Mouse (Mus musculus): ENCODE results near the gene Prrc2a.

The Prrc2a gene

DNA sequence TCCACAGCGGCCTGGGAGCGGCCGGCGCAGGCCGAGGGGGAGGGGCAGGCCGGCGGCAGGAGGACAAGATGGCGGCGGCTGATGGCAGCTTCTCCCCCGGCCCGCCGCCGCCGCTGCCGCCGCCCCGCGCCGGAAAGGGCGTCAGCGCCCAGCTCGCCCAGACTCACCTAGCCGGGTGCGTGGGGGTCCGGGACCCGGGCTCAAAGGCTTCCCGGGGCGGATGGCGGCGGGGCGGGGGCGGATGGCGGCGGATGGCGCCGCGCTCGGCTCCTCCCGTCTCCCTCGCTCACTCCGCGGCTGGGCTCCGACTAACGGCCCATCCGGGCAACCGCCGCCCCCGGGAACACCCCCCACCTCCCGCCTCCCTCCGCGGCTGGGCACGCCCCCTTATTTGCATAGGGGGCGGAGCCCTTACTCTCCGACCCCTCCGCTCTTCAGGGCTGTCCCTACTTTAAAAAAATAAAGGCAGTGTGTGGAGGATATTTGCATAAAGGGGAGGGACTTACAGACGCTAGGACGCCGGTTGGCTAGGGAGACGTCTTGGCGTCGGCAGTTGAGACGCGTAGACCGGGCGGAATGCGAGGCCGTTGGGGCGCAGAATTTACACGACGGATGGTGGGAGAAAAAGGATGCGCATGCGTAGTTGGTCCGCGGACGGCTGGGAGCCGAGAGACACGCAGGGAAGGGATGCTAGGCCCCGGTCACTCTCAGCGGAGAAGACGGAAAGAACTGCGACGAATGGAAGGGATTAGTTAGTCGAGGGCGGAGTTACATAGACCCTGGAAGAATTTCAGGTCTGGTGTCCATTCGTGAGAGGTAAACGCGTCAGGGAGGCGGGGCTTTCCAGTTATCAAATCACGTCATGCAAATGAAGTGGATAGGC is at the start of gene Prrc2a:
TSS of gene Prrc2a (minus strand) at position 330 of the 883 bp plus-strand sequence.
- peak; percentile 95 for DNase-seq (ENCODE audit: low spot score)

DNA sequence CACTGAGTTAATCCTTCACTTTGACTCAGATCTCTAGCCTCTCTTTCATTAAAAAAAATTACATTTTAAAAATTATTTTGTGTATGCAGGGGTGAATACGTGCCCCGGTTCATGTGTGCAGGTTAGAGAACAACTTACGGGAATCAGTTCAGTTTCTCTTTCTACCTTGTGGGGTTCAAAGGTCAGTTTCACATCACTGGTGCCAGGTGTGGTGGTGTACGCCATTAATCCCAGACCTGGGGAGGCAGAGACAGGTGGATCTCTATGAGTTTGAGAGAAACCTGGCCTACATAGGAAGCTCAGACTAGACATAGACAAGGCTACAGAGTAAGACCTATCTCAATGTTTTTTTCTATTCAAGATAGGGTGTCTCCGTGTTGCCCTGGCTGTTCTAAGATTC is 48.4 kb upstream of the Prrc2a start:
- no peak for DNase-seq (ENCODE audit: low spot score)

DNA sequence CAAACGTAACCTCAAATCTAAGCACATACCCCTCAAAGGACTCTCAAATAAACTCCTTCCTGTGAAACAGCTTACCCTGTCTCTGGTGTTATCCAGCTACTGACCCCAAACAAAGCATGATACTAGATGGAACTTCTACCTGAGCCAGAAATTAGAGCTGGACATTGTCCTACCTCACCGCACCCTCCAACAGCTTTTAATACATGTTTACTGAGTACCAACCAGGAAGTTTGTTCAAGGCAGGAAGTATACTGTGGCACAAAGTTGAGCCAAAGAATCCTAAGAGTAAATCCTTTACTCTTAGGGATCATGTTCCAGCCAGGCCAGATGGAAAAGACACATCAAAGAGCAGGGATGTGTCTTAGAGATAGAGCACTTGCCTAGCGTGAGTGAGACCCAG is 45.9 kb upstream of the Prrc2a start:
- no peak for DNase-seq (ENCODE audit: low spot score)

GRCm38 (mm10) chr17:35209785-35210535 is 45.3 kb upstream of the Prrc2a start:
- DNase-seq (ENCODE audit: low spot score): no peak

DNA sequence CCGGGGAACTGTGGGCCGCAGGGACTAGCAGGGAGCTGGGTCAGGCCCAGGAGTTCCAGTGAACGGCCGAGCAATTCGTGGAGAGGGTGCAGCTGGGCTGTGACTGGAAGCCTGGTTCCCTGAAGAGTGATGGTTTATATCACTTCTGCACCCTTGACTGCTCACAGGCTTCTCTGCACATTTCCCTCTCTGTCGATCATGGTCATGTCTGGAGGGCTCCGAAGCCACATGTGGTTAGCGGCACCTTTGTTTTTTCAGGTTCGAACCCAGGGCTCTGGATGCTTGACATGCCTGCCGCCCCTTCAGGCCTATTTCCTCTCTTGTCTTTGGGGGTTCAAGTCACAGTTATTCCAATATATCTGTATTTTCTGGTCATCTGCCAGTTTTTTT is 40.7 kb upstream of the Prrc2a start:
- DNase-seq (ENCODE audit: low spot score): no peak

DNA sequence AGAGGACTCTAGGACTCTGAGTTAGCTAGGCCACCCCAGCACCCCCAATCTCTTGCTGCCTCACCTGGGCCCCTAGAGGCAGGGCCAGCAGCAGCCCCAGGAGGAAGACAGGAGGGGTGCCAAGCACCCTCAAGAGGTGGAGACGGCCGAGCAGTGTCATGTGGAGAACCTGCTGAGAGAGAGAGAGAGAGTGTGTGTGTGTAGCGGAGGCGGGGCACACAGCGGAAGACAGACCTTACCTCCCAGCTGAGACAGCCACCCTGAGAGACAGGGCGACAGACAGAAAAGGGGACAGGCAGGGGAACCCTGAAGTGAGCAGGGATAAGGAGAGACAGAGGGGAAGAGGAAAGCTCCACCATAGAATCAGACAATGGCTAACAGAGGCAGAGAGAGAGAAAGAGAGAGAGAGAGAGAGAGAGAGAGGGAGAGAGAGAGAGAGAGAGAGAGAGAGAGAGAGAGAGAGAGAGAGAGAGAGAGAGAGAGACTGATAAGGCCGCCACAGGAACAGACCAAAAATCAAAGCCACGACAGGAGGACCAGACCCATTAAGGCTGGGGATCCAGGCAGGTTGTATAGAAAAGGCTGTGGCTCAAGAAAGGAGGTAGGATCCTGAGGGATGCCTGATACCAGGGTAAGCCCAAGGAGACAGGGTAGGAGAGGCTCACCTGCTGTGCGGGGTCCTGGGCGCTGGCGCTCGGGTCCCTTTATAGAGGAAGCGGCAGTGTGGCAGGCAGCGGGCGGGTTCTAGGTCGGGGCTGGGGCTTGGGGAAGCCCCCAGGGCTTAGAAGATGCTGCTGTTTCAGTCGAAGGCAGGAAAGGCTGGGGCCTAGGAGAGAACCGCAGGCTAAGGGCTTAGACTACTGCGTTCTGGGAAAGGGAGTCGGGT is 40.0 kb upstream of the Prrc2a start, which contains the start of gene Lta:
TSS of gene Lta (minus strand) at position 858 of the 886 bp plus-strand sequence.
- no peak for DNase-seq (ENCODE audit: low spot score)

DNA sequence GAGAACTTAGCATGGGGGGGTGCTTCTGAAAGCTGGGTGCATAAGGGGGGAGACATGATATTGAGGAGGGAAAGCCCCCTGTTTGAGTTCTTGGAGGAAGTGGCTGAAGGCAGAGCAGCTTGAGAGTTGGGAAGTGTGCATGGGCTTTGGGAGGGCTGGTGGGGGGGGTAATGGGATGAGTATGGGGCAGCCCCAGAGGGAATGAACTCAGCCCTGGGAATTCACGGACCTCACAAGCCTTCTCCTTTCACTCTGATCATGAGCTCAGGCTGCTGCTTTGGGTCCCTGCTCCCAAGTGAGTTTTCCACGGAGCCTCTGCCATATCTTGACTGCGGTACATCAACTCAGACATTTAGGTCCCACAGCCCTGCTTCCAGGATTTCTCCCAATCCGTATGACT is 37.7 kb upstream of the Prrc2a start:
- no peak for DNase-seq (ENCODE audit: low spot score)

- DNase-seq (ENCODE audit: low spot score): peak; percentile 28
Measured at GRCm38 (mm10) chr17:35201787-35202186, 37.1 kb upstream of the Prrc2a start, which contains the start of gene Tnf. TSS of gene Tnf (minus strand) at chr17:35202007.

DNA sequence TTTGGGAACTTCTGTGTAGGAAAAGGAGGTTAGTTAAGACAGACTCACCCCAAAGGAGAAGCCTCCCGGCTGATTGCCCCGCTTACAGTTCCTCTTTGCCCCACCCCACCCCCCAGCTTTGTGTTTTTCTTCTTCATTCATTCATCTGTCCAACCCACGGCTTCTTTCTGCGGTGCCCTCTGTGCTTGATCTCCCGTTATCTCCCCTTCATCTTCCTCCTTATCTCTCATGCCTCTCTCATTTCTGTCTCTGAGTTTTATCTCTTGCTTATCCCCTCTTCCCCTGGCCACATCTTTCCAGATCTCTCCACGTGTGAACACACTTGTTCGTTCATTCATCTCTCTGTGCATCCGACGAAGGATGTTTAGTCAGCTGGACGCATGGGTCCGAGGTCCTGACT is 36.4 kb upstream of the Prrc2a start:
- no peak for DNase-seq (ENCODE audit: low spot score)

- DNase-seq (ENCODE audit: low spot score): no peak
Measured at GRCm38 (mm10) chr17:35200398-35200797, 35.7 kb upstream of the Prrc2a start.

GRCm38 (mm10) chr17:35198946-35199345 is 34.2 kb upstream of the Prrc2a start:
- no peak for DNase-seq (ENCODE audit: low spot score)

GRCm38 (mm10) chr17:35198029-35198428 is 33.3 kb upstream of the Prrc2a start:
- DNase-seq (ENCODE audit: low spot score): no peak

- no peak for DNase-seq (ENCODE audit: low spot score)
Measured at GRCm38 (mm10) chr17:35197126-35197525, 32.4 kb upstream of the Prrc2a start.

DNA sequence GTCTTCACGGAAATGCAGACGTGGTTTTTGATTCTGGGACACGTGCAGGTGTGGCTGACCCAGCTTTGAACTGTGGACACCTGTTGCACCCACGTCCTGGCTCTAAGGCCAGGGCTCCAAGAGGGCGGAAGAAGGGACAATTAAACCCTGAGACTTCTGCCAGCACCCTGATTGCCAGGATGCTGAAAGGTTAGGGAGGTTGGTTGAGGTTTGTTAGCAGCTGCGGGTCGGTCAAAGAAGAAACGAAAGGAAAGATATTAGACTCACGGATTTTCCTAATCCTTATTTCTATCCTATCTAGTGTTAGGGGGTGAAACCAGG is 31.6 kb upstream of the Prrc2a start:
- DNase-seq (ENCODE audit: low spot score): no peak

- peak; percentile 75 for DNase-seq (ENCODE audit: low spot score)
Measured at GRCm38 (mm10) chr17:35195631-35196320, 31.1 kb upstream of the Prrc2a start.

DNA sequence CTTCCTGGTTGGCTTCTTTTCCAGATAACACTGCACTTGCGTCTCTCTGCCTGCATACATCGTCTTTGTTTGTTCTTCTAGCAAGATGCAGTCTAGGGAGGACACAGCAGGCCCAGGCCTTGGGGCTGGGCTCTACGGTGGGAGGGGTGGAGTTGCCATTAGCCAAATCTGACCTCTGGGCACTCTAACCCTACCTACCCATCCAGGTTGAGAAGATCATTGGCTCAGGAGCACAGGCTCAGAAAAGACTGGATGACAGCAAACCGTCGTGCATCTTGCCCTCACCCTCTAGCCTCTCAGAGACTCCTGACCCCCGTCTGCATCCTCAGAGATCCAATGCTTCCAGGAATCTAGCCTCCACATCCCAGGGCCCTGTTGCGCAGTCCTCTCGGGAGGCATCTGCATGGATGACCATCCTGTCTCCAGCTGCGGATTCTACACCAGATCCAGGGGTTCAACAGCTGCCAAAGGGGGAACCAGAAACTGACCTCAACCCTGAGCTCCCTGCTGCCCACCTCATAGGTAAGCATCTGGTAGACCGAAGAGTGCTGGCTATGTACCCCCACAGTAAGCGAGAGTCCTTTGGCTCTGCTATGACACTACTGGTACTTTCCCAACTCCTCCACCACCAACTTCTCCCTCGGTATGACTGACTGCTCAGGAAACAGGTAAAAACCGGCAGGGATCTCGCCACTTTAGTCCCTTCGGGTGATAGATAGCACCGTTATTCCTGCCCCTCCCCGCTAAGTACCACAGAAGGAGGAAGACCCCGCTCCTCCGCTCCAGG is 30.3 kb upstream of the Prrc2a start:
- DNase-seq (ENCODE audit: low spot score): no peak

DNA sequence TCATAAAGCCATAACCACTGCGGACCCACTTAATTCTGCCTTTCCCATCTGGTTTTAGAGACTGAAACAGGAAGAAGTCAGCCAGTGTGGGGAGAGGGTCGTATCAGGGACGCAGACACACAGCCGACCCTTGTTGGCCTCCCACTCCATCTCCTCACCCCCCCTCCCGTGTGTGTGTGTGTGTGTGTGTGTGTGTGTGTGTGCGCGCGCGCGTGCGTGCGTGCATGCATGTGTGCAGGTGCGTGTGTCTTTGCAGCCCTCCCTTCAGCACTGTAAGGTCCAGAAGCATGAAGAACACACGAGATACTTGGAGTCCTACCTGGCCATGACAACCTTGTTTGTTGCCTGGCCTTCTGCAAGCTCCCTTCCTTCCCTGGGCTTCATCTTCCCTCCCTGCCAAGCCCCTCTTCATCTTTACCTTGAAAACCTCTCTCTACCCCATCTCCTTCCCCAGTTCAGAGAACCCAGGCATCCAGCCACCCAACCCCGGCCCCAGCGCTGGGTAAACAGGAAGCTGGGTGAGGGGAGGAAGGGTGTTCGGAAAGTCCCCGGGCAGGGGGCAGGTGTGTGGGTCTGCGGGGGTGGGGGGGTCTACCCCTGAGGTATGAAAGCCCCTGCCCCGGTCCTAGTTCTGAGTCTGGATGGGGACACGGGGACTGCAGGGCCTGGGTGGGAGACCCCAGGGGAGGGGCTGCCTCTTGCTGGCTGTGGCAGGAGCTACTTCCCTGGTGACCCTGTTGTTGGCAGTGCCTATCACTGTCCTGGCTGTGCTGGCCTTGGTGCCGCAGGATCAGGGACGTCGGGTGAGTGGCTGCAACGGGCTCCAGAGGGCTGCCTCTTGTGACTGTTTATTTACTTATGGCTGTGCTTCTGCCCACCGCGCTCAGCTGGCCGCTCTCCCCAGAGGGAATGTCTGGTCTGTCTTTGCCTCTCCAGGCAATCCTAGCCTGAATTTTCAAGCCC is 29.5 kb upstream of the Prrc2a start, which contains the start of gene Ltb:
TSS of gene Ltb (plus strand) at position 559 of the 963 bp plus-strand sequence.
- DNase-seq (ENCODE audit: low spot score): no peak

GRCm38 (mm10) chr17:35192924-35193323 is 28.2 kb upstream of the Prrc2a start:
- DNase-seq (ENCODE audit: low spot score): no peak

- DNase-seq (ENCODE audit: low spot score): no peak
Measured at GRCm38 (mm10) chr17:35191723-35192122, 27.0 kb upstream of the Prrc2a start.
